Mouse (Mus musculus): ENCODE results near the gene Dcakd.

GRCm38 (mm10) chr11:103026901-103027300 lies 1.2 kb downstream of the Dcakd start:
- TF ChIP-seq CTCF (IDR thresholded peaks at IDR 0.05; ENCODE audit: extremely low read depth, insufficient read depth, insufficient read length, insufficient replicate concordance) (no peak), POLR2A (IDR thresholded peaks at IDR 0.05; ENCODE audit: low read depth, low read length) (no peak)
